Mouse (Mus musculus) embryonic facial prominence, embryonic 12.5 days (tissue): ENCODE results near the gene Cacna1c. TPM values are rescaled to one million over a fixed set of nuclear protein-coding genes. Genes with fewer than 3 reads are reported as not detected.

Experiments used
- ATAC-seq: fragments of 200-750 bp; cut with Nextera tagmentation; 2 replicates; pipeline ENCODE4 v1.8.0; 2017; ENCODE audit not compliant: insufficient number of reproducible peaks, insufficient read depth, low FRiP score, low TSS enrichment
- H3K27ac ChIP-seq: fragments of 300-500 bp; sonication (generic); 2 replicates; pipeline ENCODE4 v1.5.1; 2016; ENCODE audit warnings: mild to moderate bottlenecking
- H3K27me3 ChIP-seq: fragments of 300-500 bp; sonication (generic); 2 replicates; pipeline ENCODE4 v1.6.1; 2016; ENCODE audit warnings: mild to moderate bottlenecking, moderate library complexity
- H3K36me3 ChIP-seq: fragments of 300-500 bp; sonication (generic); 2 replicates; pipeline ENCODE4 v1.6.1; 2016; ENCODE audit warnings: mild to moderate bottlenecking
- H3K4me1 ChIP-seq: fragments of 300-500 bp; sonication (generic); 2 replicates; pipeline ENCODE4 v1.6.1; 2016
- H3K4me2 ChIP-seq: fragments of 300-500 bp; sonication (generic); replicated peaks from 2 replicates; pipeline ENCODE4 v1.6.1; 2016; ENCODE audit warnings: mild to moderate bottlenecking, moderate library complexity
- H3K4me3 ChIP-seq: fragments of 300-500 bp; sonication (generic); 2 replicates; pipeline ENCODE4 v1.5.1; 2016; ENCODE audit warnings: mild to moderate bottlenecking
- H3K9ac ChIP-seq: fragments of 300-500 bp; sonication (generic); 2 replicates; pipeline ENCODE4 v1.6.1; 2016; ENCODE audit warnings: mild to moderate bottlenecking, moderate library complexity
- H3K9me3 ChIP-seq: fragments of 300-500 bp; sonication (generic); 2 replicates; pipeline ENCODE4 v1.6.1; 2016; ENCODE audit warnings: mild to moderate bottlenecking, moderate library complexity
- WGBS: fragments of 180-500 bp; shearing (Covaris S2); methylation state at CpG from one replicate; pipeline ENCODE4 v1.1.7; 2016; 5-methylcytosine and 5-hydroxymethylcytosine counted together
- polyA plus RNA-seq: library from polyadenylated mRNA; unstranded; fragments of >200 nt; fragmentation: Nextera tagmentation; extraction: Ambion mirVana; gene quantifications from 2 replicates; pipeline ENCODE4 v1.2.1, GENCODE M21; 2016

The Cacna1c gene
- polyA plus RNA-seq, 1 experiment from 2014 or later = 10.2 TPM

DNA sequence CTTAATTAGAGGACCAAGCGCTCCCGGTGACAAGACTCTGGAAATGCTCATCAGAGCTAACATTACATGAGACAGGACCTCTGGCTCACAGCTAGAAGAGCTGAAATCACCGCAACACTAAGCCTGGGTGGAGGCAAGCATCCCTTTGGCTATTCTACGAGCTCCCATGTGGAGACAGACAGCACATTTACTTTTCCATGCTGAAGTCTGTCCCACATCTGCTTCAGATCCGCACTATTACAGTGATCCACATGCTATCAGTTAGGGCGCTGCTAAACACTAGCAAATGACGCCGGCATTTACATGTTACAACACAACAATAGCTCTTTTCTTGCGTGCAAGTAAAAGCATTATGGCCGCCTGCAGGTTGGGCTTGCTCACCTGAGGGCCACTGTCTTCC, 178.7 kb downstream of the Cacna1c start:
- no peaks in the 10 kb centered on the region for H3K36me3 ChIP-seq
- no peak overlapping the region for H3K9ac ChIP-seq
- no peak overlapping the region for H3K4me3 ChIP-seq
- peaks cover 18% of the 10 kb centered on the region; the same call in 1 of the 2 replicates for H3K4me1 ChIP-seq
- ATAC-seq = no peak
- no peaks in the 10 kb centered on the region for H3K27me3 ChIP-seq
- no peak overlapping the region for H3K4me2 ChIP-seq
- no peak overlapping the region for H3K27ac ChIP-seq
- no peaks in the 10 kb centered on the region for H3K9me3 ChIP-seq
- 54% methylated on average over 10 of the region's 10 CpGs for WGBS

DNA sequence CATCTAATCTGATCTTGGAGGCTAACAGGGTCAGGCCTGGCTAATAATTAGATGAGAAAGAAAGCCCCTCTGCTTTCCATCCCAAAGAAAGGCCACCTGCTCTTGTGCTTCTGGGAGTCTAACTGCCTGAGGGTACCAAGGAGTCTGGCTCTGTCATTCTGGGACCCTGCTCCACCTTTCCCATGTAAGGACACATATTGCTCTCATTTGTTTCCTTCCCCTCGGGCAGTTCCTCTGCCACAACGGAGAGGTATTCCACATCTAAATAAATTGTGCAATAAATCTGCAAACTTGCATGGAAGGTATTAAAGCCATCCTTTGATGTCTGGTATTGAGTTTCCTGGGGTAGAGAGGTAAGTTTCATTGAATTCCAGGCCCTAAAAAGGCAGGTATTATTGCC, 180.9 kb downstream of the Cacna1c start:
- no peak for ATAC-seq
- H3K4me1 ChIP-seq = peaks cover 18% of the 10 kb centered on the region; the same call in 1 of the 2 replicates
- H3K9me3 ChIP-seq = no peaks in the 10 kb centered on the region; the same call in 1 of the 2 replicates
- 0 out of 2 replicates have a peak overlapping the region, but pooled peaks have one; percentile 0 for H3K27ac ChIP-seq
- no peaks in the 10 kb centered on the region for H3K27me3 ChIP-seq
- WGBS = 17% methylated on average over 2 of the region's 2 CpGs
- H3K4me2 ChIP-seq = no peak overlapping the region
- H3K36me3 ChIP-seq = no peaks in the 10 kb centered on the region
- no peak overlapping the region for H3K9ac ChIP-seq
- H3K4me3 ChIP-seq = no peak overlapping the region

- Histone ChIP-seq H3K36me3 (no peaks in the 10 kb centered on the region), H3K4me1 (peaks cover 26% of the 10 kb centered on the region; the same call in 1 of the 2 replicates), H3K9me3 (no peaks in the 10 kb centered on the region; the same call in 1 of the 2 replicates), H3K27me3 (no peaks in the 10 kb centered on the region), H3K4me3 (no peak overlapping the region), H3K4me2 (no peak overlapping the region), H3K27ac (no peak overlapping the region), H3K9ac (no peak overlapping the region)
- ATAC-seq = no peak
- WGBS = 92% methylated on average over 13 of the region's 13 CpGs
These were observed 182.8 kb downstream of the Cacna1c start for GRCm38 (mm10) chr6:119013168-119014098.

DNA sequence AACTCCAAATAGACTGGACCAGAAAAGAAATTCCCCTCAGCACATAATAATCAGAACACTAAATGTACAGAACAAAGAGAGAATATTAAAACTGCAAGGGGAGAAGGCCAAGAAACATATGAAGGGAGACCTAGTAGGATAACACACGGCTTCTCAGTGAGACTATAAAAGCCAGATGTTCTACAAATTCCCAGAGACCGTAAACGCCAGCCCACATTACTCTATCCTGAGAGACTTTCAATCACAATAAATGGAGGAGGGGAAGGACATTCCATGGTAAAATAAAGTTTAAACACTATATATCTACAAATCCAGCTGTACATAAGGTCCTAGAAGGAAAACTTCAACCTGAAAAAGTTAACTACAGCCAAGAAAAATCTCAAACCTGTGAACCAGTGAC, 185.3 kb downstream of the Cacna1c start:
- ATAC-seq = no peak

GRCm38 (mm10) chr6:119009526-119009925, 186.7 kb downstream of the Cacna1c start:
- H3K36me3 ChIP-seq = no peaks in the 10 kb centered on the region
- no peak overlapping the region for H3K9ac ChIP-seq
- no peak for ATAC-seq
- H3K27me3 ChIP-seq = no peaks in the 10 kb centered on the region
- H3K4me1 ChIP-seq = peaks cover 11% of the 10 kb centered on the region; the same call in 1 of the 2 replicates
- WGBS = 84% methylated on average over 7 of the region's 7 CpGs
- peak overlapping the region; percentile 54 for H3K27ac ChIP-seq
- H3K9me3 ChIP-seq = no peaks in the 10 kb centered on the region; the same call in 1 of the 2 replicates
- no peak overlapping the region for H3K4me2 ChIP-seq
- H3K4me3 ChIP-seq = no peak overlapping the region

More for the DNA sequence above, 185.3 kb downstream of the Cacna1c start:
- H3K36me3 ChIP-seq = no peaks in the 10 kb centered on the region
- no peak overlapping the region for H3K27ac ChIP-seq
- H3K9me3 ChIP-seq = no peaks in the 10 kb centered on the region; the same call in 1 of the 2 replicates
- H3K4me2 ChIP-seq = no peak overlapping the region
- WGBS = 28% methylated on average over 3 of the region's 3 CpGs
- no peaks in the 10 kb centered on the region for H3K27me3 ChIP-seq
- peaks cover 17% of the 10 kb centered on the region; the same call in 1 of the 2 replicates for H3K4me1 ChIP-seq
- H3K4me3 ChIP-seq = no peak overlapping the region
- no peak overlapping the region for H3K9ac ChIP-seq

- H3K4me2 ChIP-seq = no peak overlapping the region
- 74% methylated on average over 7 of the region's 7 CpGs for WGBS
These were observed 187.5 kb downstream of the Cacna1c start for GRCm38 (mm10) chr6:119008638-119009166.

DNA sequence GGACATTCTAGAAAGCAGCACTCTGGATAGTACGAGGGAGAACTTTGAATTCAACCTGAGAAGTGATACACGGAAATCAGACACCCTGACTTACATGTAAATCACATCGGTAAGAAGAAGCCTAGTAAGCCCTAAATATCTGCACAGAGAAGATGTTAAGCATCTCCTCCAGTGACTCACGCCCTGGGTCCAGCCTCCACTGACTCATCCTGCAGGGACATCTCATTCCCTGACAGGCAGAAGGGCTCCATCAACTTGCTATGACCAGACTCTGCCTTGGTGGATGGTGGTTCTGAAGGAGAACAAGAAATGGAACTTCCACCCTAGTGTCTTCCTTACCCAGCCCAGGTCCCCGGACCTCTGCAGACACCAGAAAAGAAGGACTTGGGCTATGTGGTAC, 191.6 kb downstream of the Cacna1c start:
- peaks cover 21% of the 10 kb centered on the region; the same call in 1 of the 2 replicates for H3K4me1 ChIP-seq
- ATAC-seq = no peak
- no peak overlapping the region for H3K4me2 ChIP-seq
- H3K27ac ChIP-seq = no peak overlapping the region
- no peaks in the 10 kb centered on the region for H3K27me3 ChIP-seq
- no peak overlapping the region for H3K9ac ChIP-seq
- 0 out of 2 replicates have a peak, but pooled peaks cover 3% of the 10 kb centered on the region for H3K36me3 ChIP-seq
- 89% methylated on average over 5 of the region's 5 CpGs for WGBS
- no peak overlapping the region for H3K4me3 ChIP-seq
- H3K9me3 ChIP-seq = no peaks in the 10 kb centered on the region

More at GRCm38 (mm10) chr6:119008638-119009166, 187.5 kb downstream of the Cacna1c start:
- Histone ChIP-seq H3K36me3 (no peaks in the 10 kb centered on the region), H3K9ac (no peak overlapping the region), H3K9me3 (no peaks in the 10 kb centered on the region; the same call in 1 of the 2 replicates), H3K4me1 (peaks cover 11% of the 10 kb centered on the region; the same call in 1 of the 2 replicates), H3K27ac (no peak overlapping the region), H3K4me3 (no peak overlapping the region), H3K27me3 (no peaks in the 10 kb centered on the region)
- no peak for ATAC-seq

DNA sequence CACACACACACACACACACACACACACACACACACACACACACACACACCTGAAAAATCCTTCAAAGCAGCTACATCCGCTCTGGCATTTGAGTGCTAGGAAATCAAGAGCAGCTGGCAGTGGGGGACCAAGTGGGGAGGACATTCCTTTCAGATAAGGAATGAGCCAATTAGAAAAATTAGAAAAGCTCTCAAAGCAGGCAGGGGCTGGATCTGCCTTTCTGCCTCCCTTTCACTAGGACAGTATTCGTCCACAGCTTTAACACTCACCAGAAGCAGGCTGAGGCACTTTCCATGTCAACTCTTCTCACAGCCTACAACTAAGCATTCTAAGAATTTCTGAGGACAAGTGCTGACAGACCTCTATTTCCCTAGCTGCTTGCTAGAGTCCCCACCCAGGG, 194.8 kb downstream of the Cacna1c start:
- 0 out of 2 replicates have a peak overlapping the region, but pooled peaks have one; percentile 23 for H3K27ac ChIP-seq
- peaks cover 11% of the 10 kb centered on the region; the same call in 1 of the 2 replicates for H3K4me1 ChIP-seq
- H3K36me3 ChIP-seq = 0 out of 2 replicates have a peak, but pooled peaks cover 3% of the 10 kb centered on the region
- H3K4me3 ChIP-seq = no peak overlapping the region
- no peaks in the 10 kb centered on the region for H3K9me3 ChIP-seq
- no peak overlapping the region for H3K9ac ChIP-seq
- H3K27me3 ChIP-seq = no peaks in the 10 kb centered on the region
- no peak overlapping the region for H3K4me2 ChIP-seq
- 24% methylated on average over 2 of the region's 2 CpGs for WGBS
- ATAC-seq = peak; percentile 60; the same call in 1 of the 2 replicates

DNA sequence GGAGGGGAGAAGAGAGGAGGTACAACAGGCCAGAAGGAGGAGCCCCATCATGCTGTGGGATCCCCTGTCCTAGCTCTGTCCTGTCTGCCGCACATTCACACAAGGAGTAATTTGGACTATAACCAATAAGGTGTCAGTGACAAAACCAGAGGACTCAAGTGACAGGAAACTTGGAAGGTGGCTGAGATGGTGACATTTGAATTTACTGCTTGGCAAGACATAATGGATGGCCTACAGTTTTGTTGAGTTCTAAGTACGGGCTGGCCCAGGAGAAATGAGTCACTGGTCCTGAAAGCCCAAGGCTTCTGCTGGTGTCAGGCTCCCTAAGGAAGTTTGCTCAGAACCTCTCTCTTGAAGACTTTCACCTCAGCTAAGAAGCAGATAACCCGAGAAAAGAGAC, 196.0 kb downstream of the Cacna1c start:
- Histone ChIP-seq H3K4me3 (no peak overlapping the region), H3K9ac (no peak overlapping the region), H3K27me3 (no peaks in the 10 kb centered on the region), H3K36me3 (0 out of 2 replicates have a peak, but pooled peaks cover 3% of the 10 kb centered on the region), H3K4me2 (no peak overlapping the region), H3K9me3 (no peaks in the 10 kb centered on the region), H3K27ac (no peak overlapping the region), H3K4me1 (peaks cover 11% of the 10 kb centered on the region; the same call in 1 of the 2 replicates)
- 65% methylated on average over 3 of the region's 3 CpGs for WGBS
- no peak for ATAC-seq

DNA sequence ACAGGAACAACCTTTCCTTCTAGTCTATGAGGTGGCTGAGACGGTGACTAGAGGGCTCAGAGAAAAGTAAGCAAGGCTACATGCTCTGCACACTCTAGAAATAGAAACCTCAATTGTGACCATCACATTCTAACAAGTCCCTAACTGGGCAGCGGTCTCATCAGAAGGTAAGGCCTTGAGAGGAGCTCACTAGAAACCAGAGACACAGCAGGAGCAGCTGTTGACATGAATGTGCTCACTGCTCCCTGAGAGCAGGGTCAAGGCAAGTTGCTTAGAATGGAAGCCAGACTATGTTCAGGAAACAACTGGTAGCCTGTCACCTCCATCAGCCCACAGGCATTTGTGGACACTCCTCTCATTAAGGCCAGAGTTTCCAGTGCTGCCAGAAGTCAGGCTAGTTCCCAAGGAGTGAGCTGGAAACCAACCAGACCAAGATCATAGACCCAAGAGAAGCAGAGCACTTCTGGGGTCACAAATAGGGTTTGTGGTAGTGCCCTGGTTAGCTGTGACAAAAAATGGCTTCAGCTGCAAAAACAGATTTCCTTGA, 196.8 kb downstream of the Cacna1c start:
- Histone ChIP-seq H3K9ac (no peak overlapping the region), H3K27ac (no peak overlapping the region), H3K4me1 (peaks cover 11% of the 10 kb centered on the region; the same call in 1 of the 2 replicates), H3K4me2 (no peak overlapping the region), H3K36me3 (0 out of 2 replicates have a peak, but pooled peaks cover 3% of the 10 kb centered on the region), H3K4me3 (no peak overlapping the region), H3K27me3 (no peaks in the 10 kb centered on the region), H3K9me3 (no peaks in the 10 kb centered on the region)
- ATAC-seq = no peak
- 92% methylated on average over 2 of the region's 2 CpGs for WGBS

GRCm38 (mm10) chr6:118997397-118997796, 198.8 kb downstream of the Cacna1c start:
- WGBS = 89% methylated on average over 4 of the region's 4 CpGs

More at GRCm38 (mm10) chr6:118997397-118997796, 198.8 kb downstream of the Cacna1c start:
- ATAC-seq = no peak
- Histone ChIP-seq H3K4me1 (peaks cover 11% of the 10 kb centered on the region; the same call in 1 of the 2 replicates), H3K9me3 (no peaks in the 10 kb centered on the region), H3K27ac (no peak overlapping the region), H3K4me2 (no peak overlapping the region), H3K4me3 (no peak overlapping the region), H3K27me3 (no peaks in the 10 kb centered on the region), H3K9ac (no peak overlapping the region), H3K36me3 (no peaks in the 10 kb centered on the region)
